Mouse (Mus musculus): ENCODE measurements around the gene Mical2.

DNA sequence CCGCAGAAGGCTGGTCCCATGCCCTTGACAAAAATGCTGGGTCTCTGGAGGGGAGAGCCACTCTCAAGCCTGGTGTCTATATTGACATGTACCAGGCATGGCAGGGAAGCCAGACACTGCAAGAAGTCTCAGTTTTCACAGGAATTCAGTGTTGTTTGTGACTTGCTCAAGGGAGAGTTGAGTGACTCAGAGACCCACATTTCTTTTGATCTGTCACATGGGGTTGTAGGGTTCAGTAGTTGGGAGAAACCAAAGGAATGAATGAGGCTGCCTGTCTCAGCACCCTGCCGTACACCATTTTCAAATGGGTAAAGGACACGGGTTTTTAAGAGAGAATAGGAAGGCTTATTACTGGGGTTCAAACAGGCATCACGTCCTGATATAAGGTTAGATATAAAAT is 33.6 kb downstream of the Mical2 start:
- TF ChIP-seq CTCF (IDR thresholded peaks at IDR 0.05; ENCODE audit: low read depth, low read length) (no peak), POLR2A (IDR thresholded peaks at IDR 0.05; ENCODE audit: borderline replicate concordance, low read depth, low read length) (no peak)

Data from bone marrow macrophage, adult 2 months (primary cell).